Mouse (Mus musculus) olfactory bulb, adult 2 months (tissue): ENCODE results near the gene Opn1sw. TPM values are rescaled to one million over a fixed set of nuclear protein-coding genes. Genes with fewer than 3 reads are reported as not detected.

Experiments used
- H3K27ac ChIP-seq: fragments of 200-500 bp; 2 replicates; pipeline ENCODE4 v1.5.1; 2012; ENCODE audit warnings: low read depth, low read length; ENCODE audit not compliant: insufficient read depth
- H3K4me1 ChIP-seq: fragments of 200-500 bp; 2 replicates; pipeline ENCODE4 v1.6.1; 2012; ENCODE audit warnings: low read length; ENCODE audit not compliant: control insufficient read depth, insufficient read depth
- H3K4me3 ChIP-seq: fragments of 200-500 bp; 2 replicates; pipeline ENCODE4 v1.5.1; 2012; ENCODE audit warnings: mild to moderate bottlenecking, low read depth, low read length, moderate library complexity; ENCODE audit not compliant: insufficient read depth
- CTCF ChIP-seq: fragments of 200-500 bp; IDR thresholded peaks from 2 replicates; pipeline ENCODE4 v1.5.1; 2012; ENCODE audit warnings: low read depth, mild to moderate bottlenecking, low read length, moderate library complexity; ENCODE audit not compliant: insufficient read depth
- POLR2A ChIP-seq: fragments of 200-500 bp; IDR thresholded peaks from 2 replicates; pipeline ENCODE4 v1.6.1; 2012; ENCODE audit warnings: mild to moderate bottlenecking, low read depth, low read length, moderate library complexity; ENCODE audit not compliant: insufficient read depth
- WGBS: fragments of 180-500 bp; shearing (Covaris S2); methylation state at CpG from one replicate; pipeline ENCODE4 v1.1.7; 2018; 5-methylcytosine and 5-hydroxymethylcytosine counted together
- polyA plus RNA-seq: library from polyadenylated mRNA; stranded (reverse); fragments of >200 nt; gene quantifications from 2 replicates; pipeline ENCODE4 v1.2.4, GENCODE M21; 2012; ENCODE audit warnings: low replicate concordance; ENCODE audit not compliant: missing spikeins, insufficient read depth, insufficient read length

Gene Opn1sw
- polyA plus RNA-seq = not detected in 2 replicates

DNA sequence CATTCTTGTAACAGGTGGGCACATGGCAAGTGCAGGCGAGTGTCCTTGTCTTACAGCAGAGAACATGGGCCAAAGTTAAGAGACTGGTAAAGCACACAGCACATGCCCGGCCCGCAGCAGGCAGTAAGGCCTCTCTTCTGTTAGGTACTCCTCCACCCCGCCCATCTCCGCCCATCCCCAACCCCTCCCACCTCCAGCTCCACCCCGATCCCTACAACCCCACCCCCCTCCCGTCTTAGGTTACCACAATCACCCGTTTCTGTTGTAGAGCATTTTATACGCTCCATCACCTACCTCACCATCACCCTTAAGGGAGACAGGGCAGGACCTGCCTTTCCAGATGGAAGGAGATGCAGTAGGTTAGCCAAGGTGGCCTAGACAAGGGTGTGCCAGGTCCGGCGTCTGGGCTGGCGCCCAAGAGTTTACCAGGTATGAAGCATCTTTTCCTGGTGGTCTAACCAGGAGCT, at the start of gene Opn1sw:
Gene Opn1sw (minus strand): TSS at position 417 of the 467 bp plus-strand sequence.
- 25% methylated on average over 12 of the region's 12 CpGs for WGBS
- Histone ChIP-seq H3K4me1 (no peaks in the 10 kb centered on the region), H3K27ac (no peak within 1 kb of the TSS), H3K4me3 (no peak within 1 kb of the TSS)
- TF ChIP-seq POLR2A (no peak), CTCF (no peak)

- TF ChIP-seq CTCF (no peak), POLR2A (no peak)
- WGBS = 7% methylated on average over 11 of the region's 11 CpGs
- H3K27ac ChIP-seq = no peak overlapping the region
- H3K4me3 ChIP-seq = no peak overlapping the region
- H3K4me1 ChIP-seq = peaks cover 43% of the 10 kb centered on the region
Observed at GRCm38 (mm10) chr6:29436461-29436934, 48.2 kb upstream of the Opn1sw start.

- WGBS = 44% methylated on average over 6 of the region's 6 CpGs
- TF ChIP-seq POLR2A (no peak), CTCF (no peak)
- Histone ChIP-seq H3K4me1 (peaks cover 46% of the 10 kb centered on the region), H3K4me3 (no peak overlapping the region), H3K27ac (peak overlapping the region; percentile 15; the same call in 1 of the 2 replicates)
Observed at GRCm38 (mm10) chr6:29435940-29436451, 47.7 kb upstream of the Opn1sw start.

- Histone ChIP-seq H3K27ac (no peak overlapping the region), H3K4me1 (peaks cover 51% of the 10 kb centered on the region), H3K4me3 (no peak overlapping the region)
- TF ChIP-seq POLR2A = no peak
- TF ChIP-seq CTCF = no peak
- 28% methylated on average over 13 of the region's 13 CpGs for WGBS
Observed at GRCm38 (mm10) chr6:29434911-29435691, 46.8 kb upstream of the Opn1sw start.

DNA sequence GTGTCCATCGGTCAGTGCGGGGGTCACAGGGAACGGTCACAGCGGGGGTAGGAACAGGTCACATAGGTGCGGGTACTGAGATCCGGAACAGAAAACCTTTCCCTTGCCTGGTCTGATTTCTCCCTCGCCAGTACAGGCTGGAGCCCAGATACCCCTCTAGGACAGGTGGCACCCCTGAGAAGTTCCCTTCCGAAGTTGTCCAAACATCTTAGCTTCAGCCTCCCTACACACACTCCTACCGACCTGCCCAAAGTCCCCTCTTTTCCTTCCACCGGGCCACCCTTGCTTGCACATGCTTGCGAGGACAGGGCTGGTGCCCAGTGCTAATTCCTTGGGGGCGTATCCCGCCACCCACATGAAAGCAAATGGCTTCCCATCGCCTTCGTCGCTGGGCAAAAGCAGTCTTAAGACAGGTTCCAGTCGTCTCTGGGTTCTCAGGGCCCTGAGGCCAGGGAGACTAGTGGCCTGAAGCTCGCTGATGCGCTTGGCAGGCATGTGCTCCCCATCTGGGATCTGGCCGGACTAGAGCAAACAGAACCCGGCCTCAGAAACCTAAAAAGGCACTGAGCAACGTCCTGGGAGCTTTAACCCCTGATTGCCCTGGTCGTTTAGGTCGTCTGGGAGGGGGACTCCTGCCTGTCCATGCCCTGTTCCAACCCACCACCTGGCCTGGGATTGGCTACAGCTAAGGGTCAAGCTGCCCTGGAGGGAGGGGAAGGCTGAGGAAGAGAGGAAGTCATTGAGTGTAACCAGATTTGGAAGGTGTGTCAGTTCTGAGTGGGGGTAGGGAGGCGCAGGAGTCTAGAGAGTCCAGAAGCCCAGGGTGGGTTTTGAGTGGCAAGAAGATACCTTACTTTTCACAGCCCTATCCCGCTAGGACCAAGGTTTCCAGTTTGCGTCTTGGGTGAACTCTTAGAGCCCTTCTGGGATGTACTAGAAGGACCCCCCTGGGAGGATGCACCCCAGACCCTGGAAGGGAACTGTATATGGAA, 45.8 kb upstream of the Opn1sw start:
- WGBS = 44% methylated on average over 27 of the region's 27 CpGs
- no peak overlapping the region for H3K27ac ChIP-seq
- TF ChIP-seq CTCF = no peak
- no peak for TF ChIP-seq POLR2A
- peaks cover 50% of the 10 kb centered on the region for H3K4me1 ChIP-seq
- peak overlapping the region; percentile 8 for H3K4me3 ChIP-seq

- no peak for TF ChIP-seq CTCF
- no peak for TF ChIP-seq POLR2A
- 4% methylated on average over 66 of the region's 77 CpGs for WGBS
- Histone ChIP-seq H3K27ac (no peak within 1 kb of the TSS), H3K4me3 (peak within 1 kb of the TSS; percentile 8), H3K4me1 (peaks cover 47% of the 10 kb centered on the region)
Observed at GRCm38 (mm10) chr6:29433038-29433803, 45.0 kb upstream of the Opn1sw start, which contains the start of gene Flnc. Gene Flnc (plus strand): TSS chr6:29433256.

DNA sequence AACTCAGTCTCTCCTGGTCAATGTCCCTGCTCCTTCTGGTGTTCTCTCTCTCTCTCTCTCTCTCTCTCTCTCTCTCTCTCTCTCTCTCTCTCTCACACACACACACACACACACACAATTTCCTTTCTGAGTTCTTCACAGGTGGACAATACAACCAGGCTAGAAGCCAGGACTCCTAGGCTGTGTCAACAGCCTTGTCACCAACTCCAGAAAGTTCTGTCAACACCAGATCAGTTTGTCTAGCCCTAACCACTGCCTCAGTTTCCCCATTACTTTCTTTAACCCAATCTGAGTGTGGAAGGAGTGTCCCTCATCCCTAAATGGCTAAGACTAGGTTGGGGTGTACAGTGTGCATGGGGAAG, 44.4 kb upstream of the Opn1sw start:
- H3K27ac ChIP-seq = no peak overlapping the region
- H3K4me1 ChIP-seq = peaks cover 47% of the 10 kb centered on the region
- TF ChIP-seq POLR2A (no peak), CTCF (no peak)
- no peak overlapping the region for H3K4me3 ChIP-seq

DNA sequence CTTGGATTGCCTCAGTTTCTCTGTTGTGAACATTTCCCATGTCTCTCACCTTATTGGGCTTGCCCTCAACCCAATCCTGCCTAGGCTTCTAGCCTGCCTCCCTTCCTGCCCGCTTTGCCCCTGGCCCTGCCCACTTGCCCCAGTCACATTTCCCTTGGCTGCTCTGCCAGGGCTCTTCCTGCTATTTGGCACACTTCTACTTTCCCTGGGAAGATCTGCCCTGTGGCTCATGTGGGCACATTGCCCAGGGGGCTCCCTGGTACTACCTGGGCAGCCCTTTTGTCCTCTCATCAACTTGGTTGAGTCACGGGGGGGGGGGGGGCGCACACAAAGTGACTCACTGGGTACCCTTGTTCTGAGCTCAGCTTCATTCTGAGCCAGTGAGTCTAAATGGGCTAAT, 43.9 kb upstream of the Opn1sw start:
- Histone ChIP-seq H3K4me1 (peaks cover 47% of the 10 kb centered on the region), H3K27ac (no peak overlapping the region), H3K4me3 (no peak overlapping the region)
- no peak for TF ChIP-seq CTCF
- WGBS = 48% methylated on average over 3 of the region's 3 CpGs
